Mouse (Mus musculus) erythroblast, embryonic 14.5 days (primary cell): ENCODE results near the gene Eef2k.

Source experiments
- GATA1 ChIP-seq: IDR thresholded peaks from 2 replicates; pipeline ENCODE4 v1.6.1; 2012; ENCODE audit warnings: low read length, inconsistent platforms, mixed read lengths
- TAL1 ChIP-seq: IDR thresholded peaks from 3 replicates; pipeline ENCODE4 v1.6.1; 2012; ENCODE audit warnings: low read length, inconsistent platforms, mixed read lengths

DNA sequence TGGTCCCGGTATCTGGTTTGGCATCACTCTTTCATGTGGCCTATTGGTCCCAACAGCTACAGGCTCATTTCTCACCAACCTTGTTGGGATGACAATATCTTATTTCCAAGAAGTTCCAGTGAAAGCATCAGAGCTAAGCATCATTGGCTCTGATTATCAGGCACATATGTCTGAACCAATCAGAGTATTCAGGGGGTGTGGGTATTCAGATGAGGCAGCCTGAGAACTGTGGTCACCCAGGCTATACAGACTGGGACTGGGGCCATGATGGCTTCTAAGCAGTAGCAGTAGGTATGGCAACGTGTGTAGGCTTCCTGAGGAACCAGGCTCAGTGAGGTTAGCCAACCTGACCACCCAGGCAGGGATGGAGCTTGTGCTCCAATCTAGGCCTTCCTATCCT is 38.8 kb downstream of the Eef2k start:
- no peak for TF ChIP-seq TAL1
- TF ChIP-seq GATA1, result no peak
